Mouse (Mus musculus): ENCODE measurements around the gene Chmp6.

The Chmp6 gene

DNA sequence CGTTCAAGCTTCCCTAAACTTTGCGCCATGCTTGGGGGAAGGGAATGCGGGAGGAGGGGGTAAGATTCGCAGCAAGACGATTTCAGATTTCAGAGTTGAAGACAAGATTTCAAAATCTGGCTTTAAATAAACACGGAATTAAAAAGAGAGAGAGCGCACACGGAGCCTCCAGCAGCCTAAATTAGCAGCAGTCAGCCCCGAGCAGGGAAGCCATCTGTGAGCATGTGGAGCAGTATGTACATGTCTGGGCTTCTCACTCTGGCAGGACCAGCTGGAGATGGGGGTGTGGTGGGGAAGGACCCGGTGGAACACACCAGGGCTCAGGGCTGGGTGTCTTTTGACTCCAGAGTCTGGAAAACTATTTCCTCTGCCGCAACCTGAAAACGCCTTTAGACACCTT is 24.0 kb downstream of the Chmp6 start:
- peak; percentile 78 to 80 for DNase-seq (ENCODE audit: low spot score in 2 of 2)

DNA sequence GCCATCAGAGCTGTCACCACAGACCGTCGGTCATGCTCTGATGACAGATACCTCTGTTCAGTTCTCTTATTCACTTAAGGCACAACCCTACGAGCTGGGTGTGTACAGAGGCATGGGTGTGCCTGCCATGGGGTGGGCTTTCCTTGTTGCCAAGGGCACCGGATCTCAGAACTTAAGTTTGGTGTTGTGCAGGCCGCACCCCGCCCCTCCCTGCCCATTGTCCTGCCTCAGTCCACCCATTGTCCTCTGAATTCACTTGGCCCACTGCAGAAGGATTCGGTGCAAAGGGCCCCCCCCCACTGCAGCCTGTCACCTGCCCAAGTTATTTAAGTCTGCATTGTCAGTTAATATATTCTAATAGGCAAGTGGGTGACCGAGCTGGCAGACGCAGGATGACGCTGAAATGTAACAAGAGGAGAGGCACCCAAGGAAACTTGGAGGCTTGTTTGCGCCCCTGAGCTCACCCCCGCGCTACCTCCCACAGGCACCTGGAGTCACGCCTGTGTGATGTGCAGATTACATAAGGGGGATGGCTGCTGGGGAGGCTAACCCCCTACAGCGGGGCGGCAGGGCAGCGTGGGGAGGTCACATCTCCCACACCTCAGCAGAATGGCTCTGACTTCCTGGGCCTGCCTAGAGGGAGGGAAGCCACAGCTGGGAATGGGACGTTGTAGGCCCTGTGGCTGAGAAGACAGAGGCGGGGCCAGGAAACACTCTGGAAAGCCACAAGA is 24.7 kb downstream of the Chmp6 start:
- DNase-seq (ENCODE audit: low spot score in 2 of 2) = peak; percentile 64 to 75

DNA sequence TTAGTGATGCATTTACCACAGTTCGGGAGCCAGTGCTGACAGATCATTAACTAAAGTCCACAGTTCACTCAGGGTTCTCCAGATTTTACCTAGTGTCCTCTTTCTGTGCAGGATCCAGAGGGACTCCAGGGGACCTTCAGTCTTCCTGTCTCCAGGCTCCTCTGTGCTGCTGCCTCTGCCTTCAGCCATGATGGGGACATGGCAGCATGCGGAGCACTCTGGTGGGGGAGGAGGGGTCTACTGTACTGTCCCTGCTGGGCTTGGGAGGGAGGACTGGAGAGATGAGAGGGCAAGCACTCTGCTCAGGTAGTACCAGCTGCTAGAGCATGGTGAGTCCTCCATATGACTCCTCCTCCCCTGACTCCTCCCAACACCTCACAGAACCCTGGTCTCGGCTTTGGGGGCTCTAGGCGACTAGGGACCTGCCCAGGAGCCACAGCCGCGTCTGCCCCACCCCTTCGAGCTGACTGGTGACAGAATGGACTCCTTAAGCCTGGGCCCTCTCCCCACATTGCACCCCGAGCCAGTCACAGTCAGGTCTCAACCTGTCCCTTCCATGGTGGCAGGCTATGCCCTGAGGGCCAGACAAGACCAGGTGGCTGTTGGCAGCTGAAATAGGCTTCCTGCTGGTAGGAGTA is 26.0 kb downstream of the Chmp6 start:
- no peak for DNase-seq (ENCODE audit: low spot score in 2 of 2)

DNA sequence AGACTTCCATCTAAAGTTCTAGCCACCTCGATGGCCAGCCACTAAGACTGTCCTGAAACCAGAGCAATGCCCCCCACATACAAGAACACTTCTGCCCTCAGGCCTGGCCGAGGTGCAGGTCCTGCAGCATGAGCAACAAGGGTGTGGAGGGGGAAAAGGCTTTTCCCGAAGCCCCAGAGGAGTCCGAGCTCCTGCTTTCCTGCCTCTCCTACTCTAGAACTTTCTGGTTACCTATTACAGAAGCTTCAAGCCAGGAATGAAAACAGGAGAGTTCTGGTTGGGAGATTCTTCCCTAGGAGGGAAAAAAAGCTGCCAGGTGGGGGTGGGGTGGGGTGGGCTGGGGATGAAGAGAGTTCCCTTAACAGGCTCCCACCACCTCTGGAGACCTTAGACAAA is 26.5 kb downstream of the Chmp6 start:
- no peak for DNase-seq (ENCODE audit: low spot score in 2 of 2)

GRCm38 (mm10) chr11:119940142-119940541 is 26.9 kb downstream of the Chmp6 start:
- no peak for DNase-seq (ENCODE audit: low spot score in 2 of 2)

GRCm38 (mm10) chr11:119941794-119942193 is 28.6 kb downstream of the Chmp6 start:
- DNase-seq (ENCODE audit: low spot score in 2 of 2) = no peak

DNA sequence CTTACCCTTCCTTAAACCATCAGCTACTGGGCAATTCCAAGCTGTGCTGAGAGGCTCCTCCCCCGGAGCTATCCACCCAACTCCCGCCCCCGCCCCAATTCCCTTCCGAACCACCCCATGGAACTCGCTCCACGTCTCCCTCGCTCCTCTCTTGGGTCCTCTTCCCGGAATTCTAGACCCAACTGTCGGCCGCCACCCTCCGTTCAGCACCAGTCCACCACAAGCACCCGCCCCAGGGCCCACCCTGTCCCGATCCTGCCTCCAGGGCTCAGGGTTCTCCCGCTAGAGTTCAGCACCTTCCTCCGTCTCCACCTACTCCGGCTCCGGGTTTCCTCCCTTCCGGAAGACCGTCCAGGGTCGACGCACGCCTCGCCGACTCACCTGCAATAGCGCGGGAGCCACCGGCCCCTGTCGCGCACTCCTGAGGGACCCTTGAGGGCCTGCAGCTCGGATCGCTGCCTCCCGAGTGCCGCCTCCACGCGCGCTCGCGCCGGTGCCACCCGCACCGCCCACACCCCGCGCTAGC is 29.0 kb downstream of the Chmp6 start:
- peak in 1 of 2 experiments; percentile 51 for DNase-seq (ENCODE audit: low spot score in 2 of 2)

DNA sequence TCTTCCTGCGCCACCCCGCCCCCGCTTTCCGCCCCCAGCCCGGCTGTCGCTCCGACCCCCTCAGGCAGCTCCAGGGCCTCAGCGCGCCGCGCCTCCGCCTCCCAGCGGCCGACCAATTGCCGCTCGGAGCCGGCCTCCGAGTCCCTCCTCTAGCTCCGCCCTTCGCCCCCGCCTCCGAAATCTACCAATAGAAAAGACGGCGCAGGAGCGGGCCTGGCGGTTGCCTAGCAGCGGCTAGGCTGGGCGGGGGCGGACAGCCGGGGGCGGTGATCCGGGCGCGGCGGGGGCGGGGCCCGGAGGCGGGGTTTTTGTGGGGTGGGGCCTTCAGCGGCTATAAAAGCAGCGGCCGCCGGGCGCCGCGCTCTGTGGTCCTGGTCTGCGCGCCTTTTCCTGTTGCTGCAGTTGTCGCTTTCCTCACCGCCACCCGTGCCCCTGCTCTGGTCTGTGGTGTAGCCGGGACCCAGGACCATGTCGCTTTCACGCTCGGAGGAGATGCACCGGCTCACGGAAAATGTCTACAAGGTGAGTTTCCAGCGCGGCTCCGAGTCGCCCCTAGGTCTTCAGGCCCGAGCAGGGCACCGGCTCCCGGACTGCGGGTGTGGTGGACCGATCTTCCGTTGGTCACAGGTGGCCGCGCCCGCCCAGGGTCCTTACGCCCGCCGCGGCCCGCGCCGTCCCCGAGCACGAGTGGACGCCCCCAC is 29.6 kb downstream of the Chmp6 start, which contains the start of gene Baiap2:
TSS of gene Baiap2 (plus strand) at position 37 of the 701 bp plus-strand sequence.
- peak; percentile 97 for DNase-seq (ENCODE audit: low spot score in 2 of 2)

GRCm38 (mm10) chr11:119943428-119943988 is 30.3 kb downstream of the Chmp6 start:
- DNase-seq (ENCODE audit: low spot score in 2 of 2) = no peak

DNA sequence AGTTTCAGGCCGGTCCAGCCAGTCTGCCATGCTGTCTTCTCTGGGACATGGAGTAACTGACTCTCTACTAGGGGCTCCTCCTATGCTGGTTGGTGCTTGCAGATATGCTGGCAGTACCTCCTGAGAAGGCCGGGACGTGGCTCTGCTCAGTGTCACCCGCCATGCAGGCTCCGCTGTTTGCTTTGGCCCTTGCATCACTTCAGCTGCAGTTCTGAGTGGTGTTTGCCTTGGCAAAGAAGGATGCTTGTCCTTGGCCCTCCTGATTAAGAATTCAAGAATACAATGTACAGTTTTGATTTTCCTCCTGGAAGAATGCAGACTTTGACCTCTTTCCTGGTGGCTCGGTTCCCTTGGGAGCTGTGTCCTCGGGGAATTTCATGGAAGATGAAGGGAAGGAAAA is 32.1 kb downstream of the Chmp6 start:
- no peak for DNase-seq (ENCODE audit: low spot score in 2 of 2)

- DNase-seq (ENCODE audit: low spot score in 2 of 2) = no peak
Measured at GRCm38 (mm10) chr11:119947426-119947825, 34.2 kb downstream of the Chmp6 start.

DNA sequence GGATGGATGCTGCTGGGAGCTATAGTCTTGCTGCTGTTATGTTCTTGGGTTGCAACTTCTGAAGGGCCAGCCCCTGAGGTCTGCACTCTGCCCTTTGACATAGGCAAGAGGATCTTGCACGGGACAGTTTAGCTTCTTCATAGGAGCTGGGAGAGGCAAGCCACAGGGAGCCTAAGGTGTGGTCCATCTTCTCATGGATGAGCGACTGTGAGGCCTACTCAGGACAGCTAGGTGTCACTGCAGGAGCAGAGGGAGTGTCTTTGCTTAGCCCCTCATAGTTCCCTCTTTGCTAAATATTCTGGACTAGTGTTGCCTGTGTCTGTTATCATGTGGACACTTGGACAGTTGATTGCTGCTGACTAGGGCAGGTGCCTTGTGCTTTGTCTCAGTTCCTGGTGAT is 34.7 kb downstream of the Chmp6 start:
- DNase-seq (ENCODE audit: low spot score in 2 of 2) = no peak

- DNase-seq (ENCODE audit: low spot score in 2 of 2) = no peak
Measured at GRCm38 (mm10) chr11:119948305-119948704, 35.1 kb downstream of the Chmp6 start.

GRCm38 (mm10) chr11:119948803-119949202 is 35.6 kb downstream of the Chmp6 start:
- DNase-seq (ENCODE audit: low spot score in 2 of 2) = no peak

DNA sequence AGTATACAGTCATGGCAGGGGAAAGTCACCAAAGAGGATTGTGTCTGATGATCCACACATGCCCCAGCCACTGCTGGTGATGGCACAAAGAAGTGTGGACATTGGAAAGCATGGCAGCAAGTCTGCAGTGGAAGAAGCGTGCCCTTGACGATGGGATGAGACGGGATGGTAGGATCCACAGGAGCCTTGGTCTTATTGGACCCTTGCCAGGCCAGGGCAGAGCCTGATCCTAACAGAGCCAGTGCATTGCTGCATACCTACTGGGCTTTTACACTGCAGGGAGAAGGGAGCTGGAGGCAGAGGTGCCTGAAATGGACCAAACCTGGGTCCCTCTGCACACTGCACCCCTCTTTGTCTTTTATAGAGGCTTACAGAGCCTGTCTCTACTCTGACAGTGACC is 37.3 kb downstream of the Chmp6 start:
- DNase-seq (ENCODE audit: low spot score in 2 of 2) = no peak

DNA sequence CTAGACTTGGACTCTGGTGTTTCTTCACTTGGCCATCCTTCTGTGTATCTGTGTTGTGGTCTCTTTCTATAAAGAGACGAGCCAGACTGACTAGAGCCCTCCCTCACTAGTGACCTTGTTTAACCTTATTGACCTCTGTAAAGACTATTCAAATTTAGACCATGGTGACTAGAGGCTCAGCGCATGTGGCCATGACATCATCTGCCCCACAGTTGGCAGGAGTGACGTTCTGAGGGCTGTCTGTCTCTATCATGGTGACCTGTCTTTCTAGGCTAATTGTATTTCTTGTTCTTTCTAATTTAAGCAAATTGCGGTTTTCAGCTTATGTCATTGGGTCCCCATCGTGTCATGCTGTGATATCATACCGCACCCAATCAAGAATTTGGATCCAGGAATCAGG is 38.1 kb downstream of the Chmp6 start:
- no peak for DNase-seq (ENCODE audit: low spot score in 2 of 2)

GRCm38 (mm10) chr11:119952429-119953224 is 39.4 kb downstream of the Chmp6 start:
- no peak for DNase-seq (ENCODE audit: low spot score in 2 of 2)

DNA sequence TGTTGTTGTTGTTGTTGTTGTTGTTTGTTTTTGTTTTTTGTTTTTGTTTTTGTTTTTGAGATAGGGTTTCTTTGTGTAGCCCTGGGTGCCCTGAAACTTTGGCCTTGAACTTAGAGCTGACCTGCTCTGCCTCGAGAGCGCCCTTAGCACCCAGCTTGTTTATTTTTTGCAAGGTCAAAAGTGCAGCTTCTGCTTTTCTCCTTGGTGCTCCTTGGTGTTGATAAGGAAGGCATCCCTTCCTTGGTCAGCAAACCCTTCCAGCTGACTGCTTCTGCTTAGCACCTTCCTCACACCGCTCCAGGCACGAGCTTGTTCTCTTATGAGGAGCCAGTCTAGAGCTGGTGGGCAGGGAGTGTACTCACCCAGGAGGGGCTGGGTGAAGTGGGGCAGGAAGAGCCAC is 41.0 kb downstream of the Chmp6 start:
- DNase-seq (ENCODE audit: low spot score in 2 of 2) = no peak

DNA sequence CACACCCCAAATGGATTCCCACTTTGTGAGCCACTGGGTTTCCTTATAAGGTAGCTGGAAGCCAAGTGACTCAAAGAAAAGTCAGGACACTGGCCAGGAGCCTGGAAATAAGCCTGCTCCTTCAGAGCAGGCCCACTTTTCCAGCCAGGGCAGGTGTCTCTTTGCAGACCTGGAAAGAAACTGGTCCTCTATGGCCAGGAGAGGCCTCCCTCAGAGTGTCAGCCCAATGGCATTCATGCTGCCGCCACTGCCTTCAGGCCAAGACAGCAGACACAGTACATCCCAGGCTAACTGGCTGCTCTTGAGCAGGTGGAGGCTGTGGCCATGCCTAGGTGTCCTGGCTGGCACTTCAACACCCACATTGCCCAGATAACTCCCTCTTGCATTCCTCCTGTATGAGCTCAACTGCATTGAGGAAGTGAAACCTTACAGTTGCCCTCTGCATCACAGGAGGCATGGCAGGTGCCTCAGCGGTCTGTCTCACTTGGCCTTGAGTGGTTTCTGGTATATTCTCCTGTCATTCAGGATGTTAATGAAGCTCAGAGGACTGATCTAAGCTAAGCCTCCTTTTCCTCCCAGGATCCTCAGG is 41.6 kb downstream of the Chmp6 start:
- no peak for DNase-seq (ENCODE audit: low spot score in 2 of 2)

DNA sequence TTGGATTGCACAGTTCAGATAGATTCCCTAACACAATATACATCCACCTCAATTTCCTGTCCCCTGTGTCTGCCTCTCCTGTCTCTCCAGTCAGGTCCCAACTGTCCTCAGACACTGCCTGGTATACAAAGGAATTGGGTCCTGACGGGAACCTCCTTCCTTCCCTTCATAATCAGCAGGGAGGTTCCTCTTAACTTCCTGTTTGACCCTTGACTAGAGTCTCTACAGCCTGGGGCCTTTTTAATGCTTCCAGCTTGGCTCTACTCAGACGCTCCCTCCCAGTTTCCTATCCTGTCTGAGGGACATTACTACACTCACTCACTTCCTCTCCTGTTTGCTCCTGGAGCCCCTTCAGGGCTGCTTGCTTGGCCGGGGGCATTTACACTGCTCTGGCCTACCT is 42.2 kb downstream of the Chmp6 start:
- no peak for DNase-seq (ENCODE audit: low spot score in 2 of 2)

- no peak for DNase-seq (ENCODE audit: low spot score in 2 of 2)
Measured at GRCm38 (mm10) chr11:119956590-119956989, 43.3 kb downstream of the Chmp6 start.

All from right cerebral cortex, adult 2 months (tissue).